In genomic region chr2:65542906-65543592, GRCm38 (mm10) we compare ENCODE assay signal across 19 mouse cellular contexts. TPM values are rescaled to one million over a fixed set of nuclear protein-coding genes. Genes with fewer than 3 reads are reported as not detected.
DNase-seq lines count a peak whose midpoint lies in the region; ATAC-seq lines count a peak whose summit lies in the region.
"Had no signal": no experiment of that assay in that cellular context is flagged by ENCODE, and none has a peak within 500 bp of the region (broad histone marks: within the 10 kb centered on the region; RNA-seq: fewer than 3 reads in every experiment).

No protein-coding gene starts in this region.

- H3K9me3 ChIP-seq in midbrain, embryonic 12.5 days = no peaks in the 10 kb centered on the region
- H3K9me3 ChIP-seq in midbrain, embryonic 10.5 days (replicated peaks) = no peaks in the 10 kb centered on the region
- no peaks in the 10 kb centered on the region for H3K9me3 ChIP-seq in midbrain, embryonic 13.5 days
- H3K9me3 ChIP-seq: embryonic facial prominence, embryonic 12.5 days; heart, embryonic 15.5 days; limb, embryonic 10.5 days; liver, embryonic 13.5 days had no signal

- peak; percentile 25 for DNase-seq in embryo, embryonic 10 days (ENCODE audit: low spot score)
- DNase-seq in embryo, embryonic 9.5 days (ENCODE audit: extremely low spot score) = no peak
- DNase-seq in midbrain, embryonic 10.5 days (ENCODE audit: low spot score) = no peak
- no peak for DNase-seq in right cerebral cortex, postnatal 36 days (ENCODE audit: low spot score in 2 of 2)
- no peak for DNase-seq in layer of hippocampus, postnatal 36 days
- no peak for DNase-seq in frontal cortex, postnatal 36 days (ENCODE audit: low spot score in 2 of 2)
- DNase-seq: adrenal gland, postnatal 14 days; cerebellum, postnatal 10 days; kidney, postnatal 36 days; liver, embryonic 13.5 days had no signal

- no peak overlapping the region for H3K9ac ChIP-seq in midbrain, embryonic 12.5 days (replicated peaks)
- no peak overlapping the region for H3K9ac ChIP-seq in midbrain, embryonic 13.5 days (replicated peaks)
- H3K9ac ChIP-seq: embryonic facial prominence, embryonic 12.5 days; heart, embryonic 15.5 days; liver, embryonic 13.5 days had no signal

- ATAC-seq in midbrain, embryonic 12.5 days (ENCODE audit: low FRiP score, low read depth) = peak; percentile 50; the same call in 1 of the 2 replicates
- peak; percentile 67 for ATAC-seq in midbrain, embryonic 13.5 days
- ATAC-seq: lung, postnatal 0 days had no signal

- H3K4me2 ChIP-seq in midbrain, embryonic 12.5 days (replicated peaks) = no peak overlapping the region
- H3K4me2 ChIP-seq in midbrain, embryonic 13.5 days (replicated peaks) = no peak overlapping the region
- H3K4me2 ChIP-seq: embryonic facial prominence, embryonic 12.5 days; heart, embryonic 15.5 days; liver, embryonic 13.5 days had no signal

- H3K27me3 ChIP-seq in midbrain, embryonic 12.5 days = no peaks in the 10 kb centered on the region
- no peaks in the 10 kb centered on the region for H3K27me3 ChIP-seq in midbrain, embryonic 10.5 days (ENCODE audit: low read depth, poor library complexity, severe bottlenecking)
- no peaks in the 10 kb centered on the region for H3K27me3 ChIP-seq in midbrain, embryonic 13.5 days
- H3K27me3 ChIP-seq: embryonic facial prominence, embryonic 12.5 days; heart, embryonic 15.5 days; liver, embryonic 13.5 days; megakaryocyte, embryonic 14.5 days had no signal

- H3K27ac ChIP-seq in midbrain, embryonic 12.5 days (replicated peaks) = peak overlapping the region; percentile 15; the same call in 1 of the 2 replicates
- H3K27ac ChIP-seq in midbrain, embryonic 10.5 days (replicated peaks) = no peak overlapping the region
- peak overlapping the region; percentile 27 for H3K27ac ChIP-seq in midbrain, embryonic 13.5 days
- H3K27ac ChIP-seq: embryonic facial prominence, embryonic 12.5 days; heart, embryonic 15.5 days; limb, embryonic 10.5 days; liver, embryonic 13.5 days had no signal

- H3K4me3 ChIP-seq in midbrain, embryonic 12.5 days = no peak overlapping the region
- H3K4me3 ChIP-seq in midbrain, embryonic 10.5 days = no peak overlapping the region
- H3K4me3 ChIP-seq in midbrain, embryonic 13.5 days (replicated peaks) = no peak overlapping the region
- H3K4me3 ChIP-seq: embryonic facial prominence, embryonic 12.5 days; heart, embryonic 15.5 days; limb, embryonic 10.5 days; liver, embryonic 13.5 days; megakaryocyte, embryonic 14.5 days had no signal

- 71% methylated on average over 10 of the region's 10 CpGs for WGBS in midbrain, embryonic 12.5 days
- WGBS in midbrain, embryonic 10.5 days = 84% methylated on average over 10 of the region's 10 CpGs
- WGBS in midbrain, embryonic 13.5 days = 59% methylated on average over 10 of the region's 10 CpGs

- H3K4me1 ChIP-seq in midbrain, embryonic 12.5 days = peaks cover 6% of the 10 kb centered on the region; the same call in 1 of the 2 replicates
- H3K4me1 ChIP-seq in midbrain, embryonic 10.5 days = peaks cover 6% of the 10 kb centered on the region; the same call in 1 of the 2 replicates
- H3K4me1 ChIP-seq in midbrain, embryonic 13.5 days (replicated peaks) = peaks cover 68% of the 10 kb centered on the region
- H3K4me1 ChIP-seq: embryonic facial prominence, embryonic 12.5 days; liver, embryonic 13.5 days; megakaryocyte, embryonic 14.5 days had no signal

- H3K36me3 ChIP-seq in midbrain, embryonic 12.5 days = no peaks in the 10 kb centered on the region
- H3K36me3 ChIP-seq in midbrain, embryonic 10.5 days = no peaks in the 10 kb centered on the region
- no peaks in the 10 kb centered on the region for H3K36me3 ChIP-seq in midbrain, embryonic 13.5 days
- H3K36me3 ChIP-seq: embryonic facial prominence, embryonic 12.5 days; heart, embryonic 15.5 days; limb, embryonic 10.5 days; liver, embryonic 13.5 days had no signal

RNA-seq across cellular contexts. Expression of gene Scn3a, which starts 24.4 kb away (rescaled TPM):
- 44.6 and 48.2 TPM in 2 replicates for polyA plus RNA-seq in midbrain, embryonic 12.5 days (2016; fragmentation: Nextera tagmentation; extraction: Ambion mirVana)
- 5.0 and 17.6 TPM in 2 replicates for polyA plus RNA-seq in midbrain, embryonic 10.5 days (2016; fragmentation: Nextera tagmentation; extraction: Ambion mirVana)
- 63.2 and 69.1 TPM in 2 replicates for polyA plus RNA-seq in midbrain, embryonic 13.5 days (2015; fragmentation: Nextera tagmentation; extraction: Ambion mirVana)
- 10 to 100 TPM; 35.3 to 39.5 TPM for total RNA-seq in layer of hippocampus, postnatal 36 days (2021)
- total RNA-seq: granulocyte monocyte progenitor cell, adult 5-6 weeks; neutrophil, adult 5-6 weeks had no signal
